Mouse (Mus musculus) lung, postnatal 0 days (tissue): ENCODE measurements around the gene Rsf1.

Experiments
- CTCF ChIP-seq: IDR thresholded peaks from 2 replicates; pipeline ENCODE4 v1.5.1; 2016; ENCODE audit warnings: antibody characterized with exemption, mild to moderate bottlenecking
- EP300 ChIP-seq: IDR thresholded peaks from 2 replicates; pipeline ENCODE4 v1.6.1; 2016; ENCODE audit warnings: antibody characterized with exemption, mild to moderate bottlenecking, control low read depth

DNA sequence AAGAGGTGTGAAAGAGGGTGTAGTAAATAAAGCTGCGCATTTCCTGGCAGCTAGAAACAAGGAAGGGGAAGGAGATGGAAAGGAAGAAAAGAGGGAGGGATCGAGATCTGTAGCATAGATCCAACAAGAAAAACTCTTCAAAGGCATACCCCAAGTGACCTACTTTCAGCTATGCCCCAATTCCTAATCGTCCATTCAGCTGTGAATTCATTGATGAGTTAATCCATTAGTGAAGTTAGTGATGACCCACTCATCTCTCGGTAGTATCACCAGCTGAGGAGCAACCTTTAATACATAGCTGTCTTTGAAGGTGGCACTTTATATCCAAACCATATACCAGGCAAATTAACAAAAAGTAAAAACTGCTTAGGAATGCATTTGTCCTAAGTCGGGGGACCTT lies 8.8 kb downstream of the Rsf1 start:
- TF ChIP-seq CTCF (no peak), EP300 (no peak)
